Mouse (Mus musculus) heart, postnatal 0 days (tissue): ENCODE data around the gene Ccdc124. TPM values are rescaled to one million over a fixed set of nuclear protein-coding genes. Genes with fewer than 3 reads are reported as not detected.

Source experiments
- ATAC-seq: fragments of 200-750 bp; cut with Nextera tagmentation; 2 replicates; pipeline ENCODE4 v1.8.0; 2017; ENCODE audit warnings: low read depth, moderate number of reproducible peaks, moderate library complexity; ENCODE audit not compliant: insufficient read depth
- DNase-seq: peaks from one replicate; pipeline ENCODE4 v3.0.0-alpha.2; 2016; ENCODE audit warnings: low spot score
- H3K27ac ChIP-seq: fragments of 300-500 bp; sonication (generic); 2 replicates; pipeline ENCODE4 v1.5.1; 2014; ENCODE audit warnings: low read depth, mild to moderate bottlenecking
- H3K27me3 ChIP-seq: fragments of 300-500 bp; sonication (generic); 2 replicates; pipeline ENCODE4 v1.6.1; 2014; ENCODE audit warnings: low read length, mixed read lengths; ENCODE audit not compliant: control insufficient read depth, insufficient read depth
- H3K36me3 ChIP-seq: fragments of 300-500 bp; sonication (generic); replicated peaks from 2 replicates; pipeline ENCODE4 v1.6.1; 2014; ENCODE audit warnings: low read length, mixed read lengths; ENCODE audit not compliant: control insufficient read depth, insufficient read depth
- H3K4me1 ChIP-seq: fragments of 300-500 bp; sonication (generic); 2 replicates; pipeline ENCODE4 v1.6.1; 2014; ENCODE audit warnings: antibody characterized with exemption; ENCODE audit not compliant: control insufficient read depth, insufficient read depth
- H3K4me2 ChIP-seq: fragments of 300-500 bp; sonication (generic); 2 replicates; pipeline ENCODE4 v1.6.1; 2014; ENCODE audit warnings: low read depth, mild to moderate bottlenecking, low read length, moderate library complexity
- H3K4me3 ChIP-seq: fragments of 300-500 bp; sonication (generic); 2 replicates; pipeline ENCODE4 v1.5.1; 2014; ENCODE audit warnings: low read depth, low read length
- H3K9ac ChIP-seq: fragments of 300-500 bp; sonication (generic); replicated peaks from 2 replicates; pipeline ENCODE4 v1.6.1; 2014; ENCODE audit warnings: low read depth, low read length, mixed read lengths
- H3K9me3 ChIP-seq: fragments of 300-500 bp; sonication (generic); replicated peaks from 2 replicates; pipeline ENCODE4 v1.6.1; 2016; ENCODE audit warnings: low read length; ENCODE audit not compliant: control insufficient read depth
- CTCF ChIP-seq: IDR thresholded peaks from 2 replicates; pipeline ENCODE4 v1.5.1; 2016; ENCODE audit warnings: antibody characterized with exemption, control low read depth, low read depth
- EP300 ChIP-seq: IDR thresholded peaks from 2 replicates; pipeline ENCODE4 v1.6.1; 2016; ENCODE audit warnings: antibody characterized with exemption, low read depth
- WGBS: fragments of 180-500 bp; shearing (Covaris S2); extraction: QIAGEN DNeasy Blood & Tissue Kit; methylation state at CpG from one replicate; pipeline ENCODE4 v1.1.7; 2014; 5-methylcytosine and 5-hydroxymethylcytosine counted together
- polyA plus RNA-seq: library from polyadenylated mRNA; unstranded; fragments of >200 nt; fragmentation: Nextera tagmentation; extraction: Ambion mirVana; gene quantifications from 2 replicates; pipeline ENCODE4 v1.2.1, GENCODE M21; 2015
- total RNA-seq: library from RNA; depleted of rRNA; stranded (reverse); fragments of >200 nt; gene quantifications from 2 replicates; pipeline ENCODE4 v1.2.3, GENCODE M21; 2014; ENCODE audit warnings: low replicate concordance

Gene Ccdc124
- total and polyA plus RNA-seq, 2 experiments from 2014 or later = 12.6 to 77.9 TPM

GRCm38 (mm10) chr8:70866566-70866965, 7.2 kb downstream of the Ccdc124 start:
- ATAC-seq = no peak
- Histone ChIP-seq H3K4me2 (no peak overlapping the region; the same call in 1 of the 2 replicates), H3K4me3 (no peak overlapping the region), H3K9me3 (no peaks in the 10 kb centered on the region), H3K36me3 (peaks cover 6% of the 10 kb centered on the region; the same call in 1 of the 2 replicates), H3K9ac (no peak overlapping the region), H3K27me3 (peaks cover 16% of the 10 kb centered on the region; the same call in 1 of the 2 replicates), H3K27ac (no peak overlapping the region), H3K4me1 (peaks cover 12% of the 10 kb centered on the region; the same call in 1 of the 2 replicates)
- TF ChIP-seq CTCF (no peak), EP300 (no peak)
- WGBS = 86% methylated on average over 7 of the region's 7 CpGs
- DNase-seq = no peak

- no peak for ATAC-seq
- TF ChIP-seq EP300 = 0 out of 2 replicates have a peak, but pooled peaks have one; percentile 36
- no peak for TF ChIP-seq CTCF
- Histone ChIP-seq H3K27ac (peak overlapping the region; percentile 23), H3K9ac (no peak overlapping the region), H3K36me3 (peaks cover 6% of the 10 kb centered on the region; the same call in 1 of the 2 replicates), H3K9me3 (no peaks in the 10 kb centered on the region), H3K4me2 (peak overlapping the region; percentile 83), H3K4me3 (peak overlapping the region; percentile 63), H3K27me3 (peaks cover 16% of the 10 kb centered on the region; the same call in 1 of the 2 replicates), H3K4me1 (peaks cover 12% of the 10 kb centered on the region; the same call in 1 of the 2 replicates)
- DNase-seq = no peak
- 5% methylated on average over 12 of the region's 12 CpGs for WGBS
Measured at GRCm38 (mm10) chr8:70866001-70866520, 7.7 kb downstream of the Ccdc124 start.

GRCm38 (mm10) chr8:70865350-70866000, 8.3 kb downstream of the Ccdc124 start:
- peaks cover 12% of the 10 kb centered on the region; the same call in 1 of the 2 replicates for H3K4me1 ChIP-seq
- DNase-seq (peak; percentile 99), ATAC-seq (peak; percentile 91)
- TF ChIP-seq EP300 (no peak), CTCF (no peak)
- no peaks in the 10 kb centered on the region for H3K9me3 ChIP-seq
- peak overlapping the region; percentile 44 for H3K9ac ChIP-seq
- peaks cover 16% of the 10 kb centered on the region; the same call in 1 of the 2 replicates for H3K27me3 ChIP-seq
- H3K27ac ChIP-seq = peak overlapping the region; percentile 78
- peak overlapping the region; percentile 63 for H3K4me3 ChIP-seq
- H3K4me2 ChIP-seq = peak overlapping the region; percentile 83
- peaks cover 6% of the 10 kb centered on the region; the same call in 1 of the 2 replicates for H3K36me3 ChIP-seq
- WGBS = under 1% methylated on average over 46 of the region's 46 CpGs

- Histone ChIP-seq H3K9me3 (no peaks in the 10 kb centered on the region), H3K36me3 (peaks cover 6% of the 10 kb centered on the region; the same call in 1 of the 2 replicates), H3K9ac (peak overlapping the region; percentile 63; the same call in 1 of the 2 replicates), H3K27ac (peak overlapping the region; percentile 78), H3K27me3 (peaks cover 16% of the 10 kb centered on the region; the same call in 1 of the 2 replicates), H3K4me3 (peak overlapping the region; percentile 63), H3K4me2 (peak overlapping the region; percentile 83), H3K4me1 (peaks cover 12% of the 10 kb centered on the region; the same call in 1 of the 2 replicates)
- DNase-seq (no peak), ATAC-seq (0 out of 2 replicates have a peak, but pooled peaks have one; percentile 1)
- TF ChIP-seq EP300 = no peak
- no peak for TF ChIP-seq CTCF
- 3% methylated on average over 24 of the region's 24 CpGs for WGBS
Measured at GRCm38 (mm10) chr8:70864712-70865221, 9.0 kb downstream of the Ccdc124 start.

- Histone ChIP-seq H3K4me2 (peak overlapping the region; percentile 83), H3K27me3 (peaks cover 16% of the 10 kb centered on the region; the same call in 1 of the 2 replicates), H3K4me3 (peak overlapping the region; percentile 63), H3K36me3 (peaks cover 6% of the 10 kb centered on the region; the same call in 1 of the 2 replicates), H3K27ac (peak overlapping the region; percentile 78), H3K9ac (peak overlapping the region; percentile 63), H3K4me1 (peaks cover 12% of the 10 kb centered on the region; the same call in 1 of the 2 replicates), H3K9me3 (no peaks in the 10 kb centered on the region)
- TF ChIP-seq CTCF = no peak
- no peak for TF ChIP-seq EP300
- no peak for DNase-seq
- 1% methylated on average over 46 of the region's 46 CpGs for WGBS
- ATAC-seq = no peak
Measured at GRCm38 (mm10) chr8:70863956-70864711, 9.6 kb downstream of the Ccdc124 start.
